Comparison of ENCODE assay signal across 41 mouse cellular contexts in the genomic region with DNA sequence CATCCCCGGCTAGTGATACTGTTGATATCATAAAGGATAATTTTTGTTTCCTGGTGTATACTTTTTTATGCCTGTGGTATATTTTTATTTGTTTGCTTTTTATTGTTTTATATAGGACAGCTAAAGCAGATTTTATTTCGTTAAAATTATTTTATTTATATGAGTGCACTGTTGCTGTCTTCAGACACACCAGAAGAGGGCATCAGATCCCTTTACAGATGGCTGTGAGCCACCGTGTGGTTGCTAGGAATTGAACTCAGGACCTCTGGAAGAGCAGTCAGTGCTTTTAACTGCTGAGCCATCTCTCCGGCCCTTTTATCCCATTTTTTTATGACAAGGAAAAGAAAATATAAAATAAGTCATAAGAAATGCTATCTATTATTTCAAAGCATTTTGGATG. TPM values are rescaled to one million over a fixed set of nuclear protein-coding genes. Genes with fewer than 3 reads are reported as not detected.
"Had no signal": no experiment of that assay in that cellular context is flagged by ENCODE, and none has a peak within 500 bp of the region (broad histone marks: within the 10 kb centered on the region; RNA-seq: fewer than 3 reads in every experiment).

No protein-coding gene starts in this region.

RNA-seq across cellular contexts. Expression of a gene that starts 19.3 kb away (rescaled TPM):
- total RNA-seq: heart, postnatal 10 days; heart, postnatal 14 days; heart, postnatal 25 days; heart, postnatal 36 days; heart, postnatal 4 days; hematopoietic stem cell, adult 5-6 weeks; hindbrain, postnatal 0 days; layer of hippocampus, adult 18-20 months; layer of hippocampus, adult 8-10 months; layer of hippocampus, postnatal 10 days; layer of hippocampus, postnatal 14 days; layer of hippocampus, postnatal 25 days; layer of hippocampus, postnatal 36 days; left cerebral cortex, adult 18-20 months; left cerebral cortex, adult 8-10 months had no signal
- polyA plus RNA-seq: heart, embryonic 10.5 days; heart, embryonic 11.5 days; heart, embryonic 12.5 days; heart, embryonic 13.5 days; heart, embryonic 14.5 days; heart, embryonic 15.5 days; heart, embryonic 16.5 days; heart, postnatal 0 days; hindbrain, embryonic 10.5 days; hindbrain, embryonic 11.5 days; hindbrain, embryonic 12.5 days; hindbrain, embryonic 13.5 days; hindbrain, embryonic 14.5 days; hindbrain, embryonic 15.5 days; hindbrain, embryonic 16.5 days; hindbrain, postnatal 0 days; inflammation-experienced regulatory T-cells, adult 6 months; intestine, embryonic 14.5 days; intestine, embryonic 15.5 days; intestine, embryonic 16.5 days; intestine, postnatal 0 days; kidney, adult 2 months; kidney, embryonic 14.5 days; kidney, embryonic 15.5 days; kidney, embryonic 16.5 days; kidney, postnatal 0 days; large intestine, adult 2 months had no signal

RNA-seq across cellular contexts. Expression of a gene that starts 35.9 kb away (rescaled TPM):
- total RNA-seq: heart, postnatal 4 days; hindbrain, postnatal 0 days; layer of hippocampus, postnatal 10 days had no signal
- polyA plus RNA-seq: heart, embryonic 10.5 days; heart, embryonic 11.5 days; heart, embryonic 12.5 days; heart, embryonic 14.5 days; heart, postnatal 0 days; hindbrain, embryonic 10.5 days; hindbrain, embryonic 11.5 days; hindbrain, embryonic 12.5 days; hindbrain, embryonic 14.5 days; intestine, embryonic 14.5 days; kidney, embryonic 14.5 days; kidney, embryonic 15.5 days; kidney, embryonic 16.5 days; kidney, postnatal 0 days had no signal
